14 mouse cellular contexts compared by ENCODE assay signal in genomic region chr2:66206796-66207195, GRCm38 (mm10).
"Had no signal": no experiment of that assay in that cellular context is flagged by ENCODE, and none has a peak within 500 bp of the region (broad histone marks: within the 10 kb centered on the region; RNA-seq: fewer than 3 reads in every experiment).

No protein-coding gene starts in this region.

- DNase-seq: liver, postnatal 0 days; lung, adult 2 months; lung, postnatal 4 days; midbrain, embryonic 14.5 days; retina, postnatal 1 day; right cerebral cortex, adult 18-20 months; right cerebral cortex, postnatal 25 days; right cerebral cortex, postnatal 4 days; spleen, adult 18-20 months; thymus, adult 18-20 months; thymus, postnatal 14 days; thymus, postnatal 36 days had no signal

- ATAC-seq: liver, postnatal 0 days; lung, postnatal 0 days; midbrain, embryonic 16.5 days had no signal
